Mouse (Mus musculus): ENCODE results near the gene Rras. TPM values are rescaled to one million over a fixed set of nuclear protein-coding genes. Genes with fewer than 3 reads are reported as not detected.

The Rras gene
- polyA plus RNA-seq (2012; rRNA removed): 161 and 171 TPM in 2 replicates

GRCm38 (mm10) chr7:45017242-45018061 is at the start of gene Rras:
Gene Rras (plus strand): TSS chr7:45017961.

GRCm38 (mm10) chr7:44974383-44975116 is 43.2 kb upstream of the Rras start, which contains the start of gene Cpt1c:
Gene Cpt1c (minus strand): TSS chr7:44974851.

GRCm38 (mm10) chr7:44986192-44986878 is 31.4 kb upstream of the Rras start, which contains the start of gene Prmt1:
Gene Prmt1 (minus strand): TSS chr7:44986568.

GRCm38 (mm10) chr7:44997231-44997939 is 20.4 kb upstream of the Rras start, which contains the start of gene Irf3:
Gene Irf3 (plus strand): TSS chr7:44997648.

GRCm38 (mm10) chr7:44998501-44998955 is 19.2 kb upstream of the Rras start, which contains the start of gene Bcl2l12:
Gene Bcl2l12 (minus strand): TSS chr7:44998712.

GRCm38 (mm10) chr7:45015957-45016612 is 1.7 kb upstream of the Rras start, which contains the start of gene Scaf1:
Gene Scaf1 (minus strand): TSS chr7:45016363.

GRCm38 (mm10) chr7:45052862-45053116 is 35.0 kb downstream of the Rras start, which contains the start of gene Prr12:
Gene Prr12 (minus strand): TSS chr7:45052881.

GRCm38 (mm10) chr7:45062239-45062835 is 44.6 kb downstream of the Rras start, which contains the start of the genes Nosip and Prrg2:
Gene Nosip (plus strand): TSS chr7:45062429.
Gene Prrg2 (minus strand): TSS chr7:45062677.

Other genes with a start within 250 kb of the Rras start
- gene Nup62, start 201.9 kb upstream of the Rras start, polyA plus RNA-seq (2012; rRNA removed): 121 and 156 TPM in 2 replicates
- gene Il4i1, start 201.6 kb upstream of the Rras start, polyA plus RNA-seq (2012; rRNA removed): 3.7 and 5.0 TPM in 2 replicates
- gene Atf5, start 201.3 kb upstream of the Rras start, polyA plus RNA-seq (2012; rRNA removed): 231 and 322 TPM in 2 replicates
- gene Akt1s1, start 169.0 kb upstream of the Rras start, polyA plus RNA-seq (2012; rRNA removed): 475 and 657 TPM in 2 replicates
- gene Tbc1d17, start 168.9 kb upstream of the Rras start, polyA plus RNA-seq (2012; rRNA removed): 147 and 164 TPM in 2 replicates
- 65.1 and 72.1 TPM in 2 replicates for gene Pnkp, start 160.8 kb upstream of the Rras start, polyA plus RNA-seq (2012; rRNA removed)
- gene Ptov1, start 148.2 kb upstream of the Rras start, polyA plus RNA-seq (2012; rRNA removed): 762 and 793 TPM in 2 replicates
- 274 and 494 TPM in 2 replicates for gene Med25, start 125.2 kb upstream of the Rras start, polyA plus RNA-seq (2012; rRNA removed)
- gene Fuz, start 121.9 kb upstream of the Rras start, polyA plus RNA-seq (2012; rRNA removed): 133 and 143 TPM in 2 replicates
- gene Ap2a1, start 88.5 kb upstream of the Rras start, polyA plus RNA-seq (2012; rRNA removed): 132 and 136 TPM in 2 replicates
- 0.08 TPM in 1 of 2 replicates, not detected in the other for gene Tsks, start 74.8 kb upstream of the Rras start, polyA plus RNA-seq (2012; rRNA removed)
- gene Cpt1c, start 43.1 kb upstream of the Rras start, polyA plus RNA-seq (2012; rRNA removed): 61.1 and 66.1 TPM in 2 replicates
- gene Prmt1, start 31.4 kb upstream of the Rras start, polyA plus RNA-seq (2012; rRNA removed): 364 and 448 TPM in 2 replicates
- 154 and 158 TPM in 2 replicates for gene Irf3, start 20.3 kb upstream of the Rras start, polyA plus RNA-seq (2012; rRNA removed)
- gene Bcl2l12, start 19.2 kb upstream of the Rras start, polyA plus RNA-seq (2012; rRNA removed): 43.3 and 49.2 TPM in 2 replicates
- gene Scaf1, start 1.6 kb upstream of the Rras start, polyA plus RNA-seq (2012; rRNA removed): 116 and 132 TPM in 2 replicates
- gene Prr12, start 34.9 kb downstream of the Rras start, polyA plus RNA-seq (2012; rRNA removed): 17.5 and 18.4 TPM in 2 replicates
- 157 and 163 TPM in 2 replicates for gene Nosip, start 44.5 kb downstream of the Rras start, polyA plus RNA-seq (2012; rRNA removed)
- gene Prrg2, start 44.7 kb downstream of the Rras start, polyA plus RNA-seq (2012; rRNA removed): 90.9 and 100 TPM in 2 replicates
- gene Rcn3, start 74.3 kb downstream of the Rras start, polyA plus RNA-seq (2012; rRNA removed): 537 and 545 TPM in 2 replicates
- gene Fcgrt, start 85.9 kb downstream of the Rras start, polyA plus RNA-seq (2012; rRNA removed): 132 and 135 TPM in 2 replicates
- 173 and 237 TPM in 2 replicates for gene Rps11, start 106.5 kb downstream of the Rras start, polyA plus RNA-seq (2012; rRNA removed)
- 1,241 and 3,203 TPM in 2 replicates for gene Rpl13a, start 110.8 kb downstream of the Rras start, polyA plus RNA-seq (2012; rRNA removed)
- 1.9 TPM in 1 of 2 replicates, not detected in the other for gene Gm45713, start 118.3 kb downstream of the Rras start, polyA plus RNA-seq (2012; rRNA removed)
- 38.5 and 68.0 TPM in 2 replicates for gene Flt3l, start 118.5 kb downstream of the Rras start, polyA plus RNA-seq (2012; rRNA removed)
- gene Pih1d1, start 136.3 kb downstream of the Rras start, polyA plus RNA-seq (2012; rRNA removed): 60.2 and 64.9 TPM in 2 replicates
- 87.7 and 97.6 TPM in 2 replicates for gene Aldh16a1, start 136.6 kb downstream of the Rras start, polyA plus RNA-seq (2012; rRNA removed)
- 0.17 and 0.20 TPM in 2 replicates for gene Slc17a7, start 146.0 kb downstream of the Rras start, polyA plus RNA-seq (2012; rRNA removed)
- gene Gfy, start 161.6 kb downstream of the Rras start, polyA plus RNA-seq (2012; rRNA removed): not detected in 2 replicates
- gene Pth2, start 163.0 kb downstream of the Rras start, polyA plus RNA-seq (2012; rRNA removed): not detected in 2 replicates
- 3.1 and 4.1 TPM in 2 replicates for gene Ccdc155, start 186.9 kb downstream of the Rras start, polyA plus RNA-seq (2012; rRNA removed)
- 2.1 and 3.3 TPM in 2 replicates for gene Dkkl1, start 194.2 kb downstream of the Rras start, polyA plus RNA-seq (2012; rRNA removed)
- 119 and 183 TPM in 2 replicates for gene Tead2, start 197.8 kb downstream of the Rras start, polyA plus RNA-seq (2012; rRNA removed)
- gene Cd37, start 221.2 kb downstream of the Rras start, polyA plus RNA-seq (2012; rRNA removed): 13.2 and 14.5 TPM in 2 replicates
- 0.15 and 0.40 TPM in 2 replicates for gene Slc6a16, start 223.1 kb downstream of the Rras start, polyA plus RNA-seq (2012; rRNA removed)

All from ovary, adult 2 months (tissue).